Mouse (Mus musculus) central nervous system, embryonic 11.5 days (tissue): ENCODE measurements around the gene Ppp1r37. TPM values are rescaled to one million over a fixed set of nuclear protein-coding genes. Genes with fewer than 3 reads are reported as not detected.

Source experiments
- polyA plus RNA-seq: library from polyadenylated mRNA; depleted of rRNA; stranded (reverse); fragments of >200 nt; gene quantifications from 2 replicates; pipeline ENCODE4 v1.2.3, GENCODE M21; 2012; rRNA removed

Ppp1r37 gene
- polyA plus RNA-seq, result 59.4 and 66.9 TPM in 2 replicates

DNA sequence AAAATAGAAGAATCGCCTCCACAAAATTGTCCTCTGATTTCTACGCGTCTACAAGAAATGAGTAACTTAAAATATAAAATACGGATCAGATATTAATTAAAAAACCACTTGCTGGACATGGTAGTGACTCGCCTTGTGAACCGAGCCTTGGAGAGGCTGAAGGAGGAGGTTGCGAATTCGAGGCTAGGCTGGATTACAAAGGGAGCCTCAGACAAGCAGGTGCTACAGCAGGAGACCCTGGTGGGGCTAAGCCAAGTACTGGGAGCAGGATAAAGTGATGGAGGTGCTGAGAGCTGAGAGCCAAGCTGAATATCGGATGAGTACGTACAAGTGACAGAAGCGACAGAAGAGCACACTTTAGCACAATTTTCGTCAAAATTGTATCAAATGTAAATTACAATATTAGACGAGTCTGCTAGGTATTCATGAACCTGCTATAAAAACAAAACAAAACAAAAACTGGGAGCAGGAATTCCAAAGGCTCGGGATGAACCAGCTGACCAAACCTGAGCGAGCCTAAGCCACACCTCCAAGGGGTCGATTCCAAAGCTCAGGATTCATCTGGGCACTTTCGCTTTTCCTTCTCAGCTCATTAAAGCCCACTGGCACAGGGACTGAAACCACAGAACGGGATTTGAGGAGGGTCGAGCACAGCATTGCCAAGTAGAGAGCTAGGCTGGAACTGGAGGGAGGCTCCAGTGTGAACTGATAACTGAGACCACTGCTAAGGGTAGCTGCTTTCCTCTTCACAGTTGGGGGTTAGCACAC is at the start of gene Ppp1r37:
TSS of gene Ppp1r37 (minus strand) at position 434 of the 768 bp plus-strand sequence.

DNA sequence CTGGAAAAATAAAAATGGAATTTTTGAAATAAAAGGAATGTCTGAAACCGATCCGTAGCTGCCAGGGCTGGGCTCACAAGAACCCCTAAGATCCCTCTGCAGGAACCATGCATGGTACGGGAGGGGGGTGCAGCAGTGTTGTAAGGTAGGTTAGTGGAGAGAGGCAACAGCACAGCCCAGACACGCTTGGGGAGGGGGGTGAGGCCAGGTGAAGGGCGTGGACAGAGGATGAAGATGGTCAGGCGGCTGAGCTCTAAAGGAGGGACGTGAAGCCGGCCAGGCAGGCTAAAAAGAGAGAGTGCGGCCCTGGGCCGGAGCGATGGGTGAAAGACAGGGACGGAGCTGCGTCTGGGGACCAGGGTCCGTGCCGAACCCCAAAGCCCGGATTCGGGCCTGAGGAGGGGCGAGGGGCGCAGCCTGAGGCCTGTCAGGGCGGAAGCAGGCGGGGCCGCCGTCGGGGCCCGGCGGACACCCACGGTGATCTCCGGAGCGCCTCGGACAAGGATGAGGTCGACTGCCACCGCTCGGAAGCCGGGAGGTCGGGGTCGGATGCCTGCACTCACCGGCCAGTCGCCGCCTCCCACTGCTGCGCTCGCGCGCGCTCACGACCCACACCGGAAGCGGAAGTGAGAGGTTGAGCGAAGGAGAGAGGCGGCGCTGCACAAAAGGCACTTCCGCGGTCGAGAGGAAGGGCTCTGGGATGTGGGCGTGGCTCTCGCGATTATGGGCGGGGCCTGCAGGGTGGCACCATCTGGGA is 41.2 kb upstream of the Ppp1r37 start, which contains the start of gene Clasrp:
TSS of gene Clasrp (minus strand) at position 638 of the 757 bp plus-strand sequence.

DNA sequence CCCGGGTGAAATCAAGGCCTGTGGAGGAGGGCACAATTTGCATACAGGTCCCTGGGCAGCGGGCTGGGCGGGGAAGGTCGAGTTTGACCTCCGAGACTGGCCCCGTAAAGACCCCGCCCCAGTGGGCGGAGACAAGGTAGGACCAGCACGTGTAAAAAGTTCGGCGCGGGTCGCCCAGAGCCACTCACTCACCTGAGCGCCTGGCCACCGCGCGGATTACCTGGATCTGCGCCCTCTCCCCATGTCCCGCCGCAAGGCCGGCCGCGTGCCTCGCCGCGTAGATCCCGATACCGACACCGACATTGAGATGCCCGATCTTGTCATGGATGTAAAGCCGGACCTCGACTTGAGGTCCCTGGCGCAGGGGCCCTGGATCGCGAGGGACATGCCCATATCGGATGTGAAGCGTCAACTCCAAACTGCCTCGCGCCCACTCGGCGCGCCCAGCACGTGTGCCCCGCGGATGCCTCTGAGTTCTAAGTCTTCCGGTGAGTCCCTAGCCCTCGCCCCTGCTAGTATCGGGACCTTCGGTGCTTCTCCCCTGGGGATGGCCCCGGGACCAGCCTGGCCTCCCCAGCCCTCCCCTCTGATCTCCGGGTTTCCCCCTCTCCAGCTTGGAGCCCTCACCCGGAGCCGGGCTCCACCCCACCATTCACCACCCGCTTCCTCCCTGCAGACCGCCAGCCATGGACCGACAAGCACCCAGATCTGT is 14.4 kb upstream of the Ppp1r37 start, which contains the start of the genes Zfp296 and Gemin7:
TSS of gene Zfp296 (plus strand) at position 147 of the 712 bp plus-strand sequence.
TSS of gene Gemin7 (minus strand) at position 455 of the 712 bp plus-strand sequence.

DNA sequence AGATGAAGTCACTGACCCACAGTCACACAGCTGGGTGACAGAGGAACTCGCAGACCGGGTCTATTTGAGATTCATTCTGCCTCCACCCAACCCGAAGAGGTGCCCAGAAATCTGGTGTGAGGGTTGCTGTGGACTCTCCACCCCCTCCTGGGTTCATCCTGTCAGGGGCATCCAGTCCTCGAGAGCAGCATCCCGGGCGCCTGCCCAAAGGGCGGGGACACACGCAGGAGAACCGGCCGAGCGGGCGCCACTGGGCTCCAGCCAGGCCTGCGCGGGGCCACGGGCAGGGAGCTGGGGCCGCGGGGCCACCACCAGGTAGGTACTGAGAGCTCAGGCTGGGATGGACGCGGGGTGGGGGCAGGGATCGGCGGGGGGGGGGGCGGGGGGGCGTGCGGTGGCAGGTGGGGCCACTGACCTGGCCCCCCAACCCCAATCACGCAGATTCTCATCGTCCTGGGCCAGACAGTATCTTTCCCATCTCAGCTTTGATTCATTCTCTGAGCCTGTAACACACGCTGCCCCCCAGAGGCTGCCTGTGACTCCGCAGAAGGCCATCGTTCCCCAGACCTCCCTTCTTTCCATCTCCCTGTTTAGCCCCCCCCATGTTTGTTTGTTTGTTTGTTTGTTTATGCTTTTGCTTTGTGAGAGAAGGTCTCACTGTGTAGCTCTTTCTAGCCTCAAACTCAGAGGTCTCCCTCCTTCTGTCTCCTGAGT is 45.1 kb downstream of the Ppp1r37 start, which contains the start of gene Nkpd1:
TSS of gene Nkpd1 (plus strand) at position 187 of the 714 bp plus-strand sequence.

DNA sequence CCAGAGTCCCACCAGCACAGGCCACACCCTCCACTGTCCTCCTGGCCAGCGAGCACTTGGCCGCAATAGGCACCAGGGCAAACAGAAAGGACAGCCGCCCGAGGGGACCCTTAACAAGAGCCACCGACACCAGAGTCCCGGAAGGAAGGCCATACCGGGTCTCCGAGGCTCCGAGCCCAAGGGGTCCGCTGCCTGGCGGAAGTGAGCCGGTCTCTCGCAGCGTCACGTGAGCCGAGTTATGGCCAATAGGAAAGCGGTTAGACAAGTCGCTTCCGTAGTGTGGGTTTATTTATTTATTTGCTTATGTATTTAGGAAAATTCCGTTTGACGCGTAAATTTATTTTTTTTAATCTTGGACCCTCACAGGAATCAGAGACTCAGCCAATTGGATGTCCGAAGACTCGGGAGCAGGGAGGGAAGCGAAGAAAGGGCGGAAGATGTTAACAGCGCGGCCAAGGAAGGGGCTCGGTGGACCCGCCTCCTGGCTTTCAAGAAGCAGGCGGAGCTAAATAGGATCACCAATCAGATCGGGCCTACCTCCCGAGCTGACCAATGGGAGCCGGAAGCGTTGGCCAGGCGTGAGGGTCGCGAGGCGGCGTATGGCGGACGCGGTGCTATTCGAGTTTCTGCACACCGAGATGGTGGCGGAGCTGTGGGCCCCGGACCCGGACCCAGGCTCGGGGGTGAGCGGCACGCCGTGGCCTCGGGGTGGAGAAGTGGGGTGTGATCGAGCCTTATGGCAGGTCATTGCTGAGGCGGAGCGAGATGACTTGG is 54.5 kb downstream of the Ppp1r37 start, which contains the start of the genes Bloc1s3 and Trappc6a:
TSS of gene Bloc1s3 (minus strand) at position 218 of the 774 bp plus-strand sequence.
TSS of gene Trappc6a (plus strand) at position 246 of the 774 bp plus-strand sequence.

Other genes starting within 250 kb of the Ppp1r37 start
- gene Ercc1, start 218.3 kb downstream of the Ppp1r37 start, polyA plus RNA-seq, result 63.7 and 67.6 TPM in 2 replicates
- gene Cd3eap, start 203.6 kb downstream of the Ppp1r37 start, polyA plus RNA-seq, result 13.1 and 16.6 TPM in 2 replicates
- 11.1 and 11.8 TPM in 2 replicates for gene Ppp1r13l, start 203.3 kb downstream of the Ppp1r37 start, polyA plus RNA-seq
- gene Ercc2, start 181.1 kb downstream of the Ppp1r37 start, polyA plus RNA-seq, result 53.3 and 59.0 TPM in 2 replicates
- gene Klc3, start 159.0 kb downstream of the Ppp1r37 start, polyA plus RNA-seq, result 1.8 and 2.0 TPM in 2 replicates
- gene Ckm, start 158.3 kb downstream of the Ppp1r37 start, polyA plus RNA-seq, result 0.40 and 0.76 TPM in 2 replicates
- 33.8 and 41.7 TPM in 2 replicates for gene Mark4, start 104.3 kb downstream of the Ppp1r37 start, polyA plus RNA-seq
- gene Exoc3l2, start 99.7 kb downstream of the Ppp1r37 start, polyA plus RNA-seq, result 2.1 and 2.9 TPM in 2 replicates
- gene Bloc1s3, start 54.7 kb downstream of the Ppp1r37 start, polyA plus RNA-seq, result 6.3 and 9.5 TPM in 2 replicates
- 36.1 and 56.2 TPM in 2 replicates for gene Trappc6a, start 54.7 kb downstream of the Ppp1r37 start, polyA plus RNA-seq
- 0.10 and 0.15 TPM in 2 replicates for gene Nkpd1, start 45.2 kb downstream of the Ppp1r37 start, polyA plus RNA-seq
- 1.0 and 1.3 TPM in 2 replicates for gene Zfp296, start 14.2 kb upstream of the Ppp1r37 start, polyA plus RNA-seq
- gene Gemin7, start 14.5 kb upstream of the Ppp1r37 start, polyA plus RNA-seq, result 40.7 and 66.6 TPM in 2 replicates
- gene Clasrp, start 41.4 kb upstream of the Ppp1r37 start, polyA plus RNA-seq, result 134 and 154 TPM in 2 replicates
- 2.4 and 4.4 TPM in 2 replicates for gene Relb, start 66.4 kb upstream of the Ppp1r37 start, polyA plus RNA-seq
- gene Clptm1, start 102.0 kb upstream of the Ppp1r37 start, polyA plus RNA-seq, result 36.8 and 58.8 TPM in 2 replicates
- gene Apoc2, start 114.9 kb upstream of the Ppp1r37 start, polyA plus RNA-seq, result 4.6 and 11.0 TPM in 2 replicates
- gene Gm44805, start 118.3 kb upstream of the Ppp1r37 start, polyA plus RNA-seq, result not detected in 2 replicates
- gene Apoc4, start 118.4 kb upstream of the Ppp1r37 start, polyA plus RNA-seq, result 0.19 and 0.41 TPM in 2 replicates
- 4.9 and 8.1 TPM in 2 replicates for gene Apoc1, start 129.6 kb upstream of the Ppp1r37 start, polyA plus RNA-seq
- gene Apoe, start 136.1 kb upstream of the Ppp1r37 start, polyA plus RNA-seq, result 198 and 270 TPM in 2 replicates
- 102 and 110 TPM in 2 replicates for gene Tomm40, start 152.4 kb upstream of the Ppp1r37 start, polyA plus RNA-seq
- gene Nectin2, start 187.4 kb upstream of the Ppp1r37 start, polyA plus RNA-seq, result 43.3 and 45.3 TPM in 2 replicates
- gene Bcam, start 207.9 kb upstream of the Ppp1r37 start, polyA plus RNA-seq, result 18.2 and 28.9 TPM in 2 replicates
- gene Cblc, start 233.7 kb upstream of the Ppp1r37 start, polyA plus RNA-seq, result 0.34 and 0.46 TPM in 2 replicates